Mouse (Mus musculus) A20 (cell line): Measurements from ENCODE around the gene Gata5.

Experiments
- DNase-seq: peaks from one replicate; pipeline ENCODE4 v3.0.0-alpha.2; 2011; ENCODE audit warnings: low read depth, low spot score

Gene Gata5

GRCm38 (mm10) chr2:180334551-180334986, at the start of gene Gata5:
Gene Gata5, minus strand, starts transcription at chr2:180334699.
- no peak for DNase-seq

GRCm38 (mm10) chr2:180376730-180377129, 42.2 kb upstream of the Gata5 start:
- DNase-seq, result no peak

DNA sequence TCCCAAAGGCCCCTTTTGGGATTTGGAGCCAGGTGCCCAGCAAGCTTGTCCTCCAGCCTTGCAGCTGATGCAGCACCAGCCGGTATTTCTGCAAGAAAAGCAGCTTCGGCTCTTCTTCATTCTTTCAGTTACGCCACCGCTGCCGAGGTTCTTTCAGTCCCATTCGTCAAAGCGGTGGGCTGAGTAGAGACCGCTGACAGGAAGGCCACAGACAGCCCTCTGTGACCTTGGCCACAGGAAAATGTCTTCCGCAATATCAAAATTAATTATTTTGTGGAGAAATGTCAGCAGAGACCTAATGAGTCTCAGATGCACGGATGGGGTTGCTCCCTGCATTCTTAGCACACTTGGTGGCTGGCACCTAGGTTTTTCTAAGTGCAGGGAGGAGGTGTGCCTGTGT, 38.8 kb upstream of the Gata5 start:
- no peak for DNase-seq

GRCm38 (mm10) chr2:180368359-180368758, 33.9 kb upstream of the Gata5 start:
- no peak for DNase-seq

DNA sequence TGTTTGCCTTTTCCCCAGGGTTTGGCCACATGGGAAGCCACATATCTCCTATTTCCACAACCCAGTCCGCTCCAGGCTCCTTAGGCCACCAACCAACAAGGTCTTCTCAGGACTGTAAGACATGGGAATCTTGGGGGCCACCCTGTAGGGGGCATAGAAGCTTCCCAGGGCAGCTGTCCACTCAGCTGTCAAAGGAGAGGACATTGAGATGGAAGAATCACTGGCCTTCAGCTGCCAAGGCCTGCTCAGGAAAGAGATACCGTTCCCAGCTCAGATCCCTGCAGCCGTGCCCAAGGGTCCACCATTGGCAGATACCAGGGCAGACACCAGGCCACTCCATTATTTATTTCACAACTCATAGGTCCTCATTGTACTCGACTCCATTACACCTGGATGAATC, 32.9 kb upstream of the Gata5 start:
- DNase-seq, result no peak

DNA sequence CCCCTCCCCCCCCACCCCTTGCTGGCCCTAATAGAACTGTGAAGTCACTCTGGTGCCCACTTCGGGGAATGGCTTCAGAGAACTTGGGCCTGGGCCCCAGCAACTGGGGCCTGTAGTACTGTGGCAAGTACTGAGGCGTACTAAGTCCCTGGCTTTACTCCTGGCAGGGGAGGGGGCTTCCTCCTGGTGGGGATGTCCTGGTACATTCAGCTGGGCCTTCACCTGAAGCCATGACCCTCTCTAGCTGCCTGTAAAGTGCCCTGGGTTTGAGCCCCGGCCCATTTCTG, 28.9 kb upstream of the Gata5 start:
- no peak for DNase-seq

- no peak for DNase-seq
These were observed 28.3 kb upstream of the Gata5 start for GRCm38 (mm10) chr2:180362585-180363433.

- peak; percentile 6 for DNase-seq
These were observed 24.6 kb upstream of the Gata5 start for GRCm38 (mm10) chr2:180359062-180359461.

- peak; percentile 42 for DNase-seq
These were observed 18.8 kb upstream of the Gata5 start for GRCm38 (mm10) chr2:180353338-180353737.

- DNase-seq, result peak; percentile 42
These were observed 16.2 kb upstream of the Gata5 start for GRCm38 (mm10) chr2:180350700-180351099.

DNA sequence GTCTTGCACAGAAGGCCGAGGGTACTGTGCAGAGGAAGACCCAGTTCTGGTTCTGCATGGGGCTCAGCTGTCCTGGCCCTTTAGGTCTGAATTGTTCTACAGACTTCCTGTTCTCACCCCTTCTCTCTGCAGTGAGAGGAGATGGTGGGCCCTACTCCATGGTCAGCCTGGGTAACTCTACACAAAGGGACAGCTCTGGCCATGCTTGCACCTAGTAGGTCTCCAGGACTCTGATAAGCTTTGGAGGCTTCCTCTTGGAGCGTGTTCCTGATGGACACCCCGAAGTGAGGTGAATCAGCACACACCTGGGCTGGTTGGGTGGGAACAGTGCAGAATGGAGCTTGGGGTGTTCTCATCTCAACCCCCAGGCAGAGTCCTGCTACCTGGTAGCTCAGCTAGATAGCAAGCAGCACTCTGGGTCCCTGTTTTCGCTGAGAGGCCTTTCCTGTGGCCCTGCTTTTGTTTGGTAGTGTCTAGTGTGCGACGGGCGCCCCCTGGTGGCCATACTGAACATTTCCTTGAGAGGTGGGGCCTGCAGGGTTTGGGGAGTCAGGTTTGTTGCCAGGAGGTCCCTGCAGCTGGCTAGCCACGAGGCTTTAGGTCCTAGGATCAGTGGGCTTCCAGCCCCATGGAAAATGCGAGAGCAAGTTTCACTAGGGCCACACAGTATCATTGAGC, 12.5 kb upstream of the Gata5 start:
- peak; percentile 78 for DNase-seq

DNA sequence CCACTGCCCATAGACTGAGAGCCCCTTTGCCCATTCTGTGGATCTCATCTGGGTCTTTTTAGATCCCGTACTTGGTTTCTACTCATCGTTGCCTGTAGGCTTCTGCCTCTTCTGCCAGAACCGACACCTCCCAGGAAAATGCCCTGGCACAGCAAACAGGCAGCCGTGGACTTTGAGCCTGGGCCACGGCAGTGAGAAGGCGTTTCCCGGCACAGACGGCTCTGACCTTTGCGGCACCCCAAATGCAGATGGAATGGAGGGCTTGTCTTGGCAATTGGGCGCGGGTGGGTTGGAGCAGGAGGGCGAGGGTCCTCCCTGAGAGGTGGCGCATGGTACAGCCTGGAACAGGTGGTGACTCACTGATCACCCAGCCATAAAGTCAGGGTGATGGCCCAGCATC, 8.6 kb upstream of the Gata5 start:
- no peak for DNase-seq

- peak; percentile 29 for DNase-seq
These were observed 7.7 kb upstream of the Gata5 start for GRCm38 (mm10) chr2:180342189-180342588.

DNA sequence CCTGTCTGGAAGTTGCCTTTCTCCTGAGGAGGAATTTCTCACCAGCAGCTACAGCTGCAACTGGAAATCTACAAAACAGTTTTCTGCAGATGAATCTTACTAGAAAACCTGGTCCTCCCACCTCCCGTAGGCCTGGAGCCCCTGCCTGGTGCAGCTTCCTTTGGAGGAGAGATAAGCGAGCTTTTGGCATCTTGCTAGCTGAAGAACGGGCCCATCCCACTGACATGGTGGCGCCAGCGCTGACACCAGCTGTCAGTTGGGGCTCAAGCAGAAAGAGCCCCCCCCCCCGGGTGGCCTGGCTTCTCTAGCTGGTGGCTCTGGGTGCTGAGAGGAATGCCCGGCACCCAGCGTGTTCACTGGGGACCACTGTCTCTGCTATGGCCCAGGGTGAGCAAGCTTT, 6.7 kb upstream of the Gata5 start:
- no peak for DNase-seq

DNA sequence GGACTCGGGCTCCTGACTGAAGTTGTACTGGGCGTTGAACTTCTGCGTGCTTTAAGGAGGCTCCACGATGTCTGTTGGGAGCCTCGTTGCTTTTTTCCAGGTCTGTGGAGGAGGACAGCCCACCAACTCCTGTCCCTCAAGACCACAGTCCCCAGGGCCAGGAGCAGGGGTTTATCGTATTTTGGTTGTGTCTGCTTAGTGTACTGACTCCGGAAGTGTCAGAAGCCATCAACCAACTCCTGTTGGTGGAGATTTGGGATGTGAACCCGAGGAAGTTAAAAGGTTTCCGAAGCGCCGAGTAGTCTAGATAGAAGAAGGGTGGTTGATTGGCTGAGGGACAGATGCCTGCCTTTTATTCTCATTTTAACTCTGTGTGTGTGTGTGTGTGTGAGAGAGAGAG, 5.4 kb upstream of the Gata5 start:
- no peak for DNase-seq

GRCm38 (mm10) chr2:180333778-180334550, 535 bp downstream of the Gata5 start:
- DNase-seq, result no peak

DNA sequence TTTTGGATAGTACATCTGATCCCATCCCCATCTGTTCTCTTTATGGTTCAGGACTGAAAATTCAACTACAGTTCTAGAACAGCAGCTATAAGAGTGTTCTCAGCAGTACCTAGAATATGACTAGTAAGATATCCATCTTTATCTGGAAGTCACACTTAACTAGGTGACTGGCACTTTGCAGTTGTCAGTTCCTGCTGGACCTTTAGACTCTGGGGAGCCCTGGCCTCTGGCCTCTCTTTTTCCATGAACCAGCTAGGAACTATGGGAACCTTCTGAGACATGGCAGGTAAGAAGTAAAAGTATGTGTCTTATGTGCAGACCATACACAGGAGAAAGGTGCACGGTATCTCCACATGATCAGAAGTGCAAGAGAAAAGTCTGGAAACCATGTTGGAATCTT, 5.0 kb downstream of the Gata5 start:
- DNase-seq, result no peak

GRCm38 (mm10) chr2:180322674-180323355, 11.7 kb downstream of the Gata5 start:
- DNase-seq, result no peak

DNA sequence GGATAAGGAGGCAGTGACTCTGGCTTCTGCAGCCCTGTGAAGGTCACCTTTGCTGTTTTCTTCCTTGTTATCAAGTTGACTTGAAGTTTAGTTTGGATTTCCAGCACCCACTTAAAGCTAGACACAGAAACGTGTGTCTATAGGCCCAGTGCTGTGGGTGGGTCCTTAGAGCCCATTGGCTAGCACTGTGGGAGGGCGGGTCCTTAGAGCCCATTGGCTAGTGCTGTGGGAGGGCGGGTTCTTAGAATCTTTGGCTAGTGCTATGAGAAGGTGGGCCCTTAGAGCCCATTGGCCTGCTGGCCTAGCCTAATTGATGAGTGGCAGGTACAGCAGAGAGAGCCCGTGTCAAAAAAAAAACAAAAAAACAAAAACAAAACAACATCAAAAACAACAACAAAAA, 14.3 kb downstream of the Gata5 start:
- peak; percentile 31 for DNase-seq

GRCm38 (mm10) chr2:180317591-180317990, 16.9 kb downstream of the Gata5 start:
- DNase-seq, result no peak

DNA sequence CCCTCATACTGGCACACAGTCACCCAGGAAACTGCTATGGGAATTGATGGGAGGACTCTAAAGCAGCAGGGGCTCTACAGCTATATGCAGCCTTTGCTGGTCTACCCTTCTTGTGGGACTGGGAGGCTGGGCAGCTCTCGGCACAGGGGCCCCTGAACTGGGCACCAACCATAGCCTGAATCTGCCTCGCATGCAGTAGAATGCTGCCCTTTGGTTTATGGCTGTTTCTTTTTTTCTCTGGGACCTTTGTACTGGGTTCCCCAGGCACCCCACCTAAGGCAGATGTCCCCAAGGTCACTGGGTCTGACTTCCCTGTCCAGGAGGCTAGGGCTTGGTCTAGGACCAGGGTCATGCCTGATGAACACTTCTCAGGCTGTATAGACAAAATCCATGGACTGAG, 20.2 kb downstream of the Gata5 start:
- DNase-seq, result no peak

- DNase-seq, result no peak
These were observed 23.4 kb downstream of the Gata5 start for GRCm38 (mm10) chr2:180311147-180311546.
